Mouse (Mus musculus) gastrocnemius, adult 18-20 months (tissue): ENCODE data around the gene Spag4. TPM values are rescaled to one million over a fixed set of nuclear protein-coding genes. Genes with fewer than 3 reads are reported as not detected.
"Not testable (repeated sequence)": the region's sequence is repeated elsewhere in the genome, so short reads cannot be mapped to it uniquely, and the experiment has no call there.

Experiments
- DNase-seq: peaks from one replicate; pipeline ENCODE4 v3.0.0; 2021; ENCODE audit warnings: low spot score
- total RNA-seq, 2 experiments: library from RNA; stranded (reverse); gene quantifications; 2 replicates each; pipeline ENCODE4 v1.2.3; 2021

Spag4 gene
- total RNA-seq, 2 experiments from 2014 or later: 0.36 to 0.91 TPM

DNA sequence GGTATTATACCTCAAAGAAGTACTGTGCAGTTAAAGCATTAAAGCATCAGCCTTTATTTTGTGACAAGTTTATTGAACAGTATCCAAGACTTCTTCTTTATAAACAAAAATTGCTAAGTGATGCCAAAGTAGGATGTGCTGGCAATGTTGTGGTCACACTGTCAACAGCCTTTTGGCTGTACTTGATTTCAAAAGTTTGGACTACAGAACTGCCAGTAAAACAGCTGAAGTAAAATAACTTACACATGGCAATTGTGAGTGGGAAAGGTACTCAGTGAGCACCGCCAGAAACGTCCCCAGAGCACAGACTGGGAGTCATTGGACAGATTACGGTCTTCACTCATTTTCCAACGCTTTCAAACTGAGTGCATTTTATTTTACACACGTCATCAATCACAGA is 27.0 kb downstream of the Spag4 start:
- DNase-seq: no peak

DNA sequence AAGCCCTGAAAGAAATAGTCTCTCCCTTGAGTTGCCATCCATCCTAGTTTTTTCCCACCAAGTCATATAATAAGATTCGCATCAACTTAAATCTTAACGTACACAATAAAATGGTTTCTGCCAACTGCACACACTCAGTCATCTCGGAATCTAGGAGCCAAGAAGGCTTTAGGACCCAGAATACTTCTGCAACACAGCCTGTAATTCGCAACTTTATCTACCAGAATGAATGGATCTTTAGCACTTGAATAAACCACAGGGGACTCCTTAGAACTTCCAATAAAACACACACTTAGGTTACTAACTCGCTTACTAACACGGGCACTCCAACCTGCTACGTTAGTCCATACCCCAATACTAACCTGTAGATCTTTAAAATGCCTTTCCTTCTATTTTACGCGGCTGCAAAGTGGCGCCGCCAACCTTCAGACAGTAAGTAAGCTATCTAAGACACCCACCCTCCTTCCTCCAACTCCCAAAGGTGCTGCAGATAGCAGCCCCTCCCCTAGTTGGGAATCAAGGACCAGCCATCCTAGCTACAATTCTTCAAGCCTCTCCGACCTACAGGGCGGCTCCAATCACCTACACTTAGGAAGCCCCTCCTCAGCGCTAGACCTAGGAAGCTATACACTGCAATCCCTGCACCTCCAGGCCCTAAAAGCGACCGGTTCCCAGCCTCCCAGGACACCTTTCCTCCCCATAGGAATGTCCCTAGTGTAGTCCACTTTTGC is 45.8 kb downstream of the Spag4 start:
- DNase-seq: no peak

DNA sequence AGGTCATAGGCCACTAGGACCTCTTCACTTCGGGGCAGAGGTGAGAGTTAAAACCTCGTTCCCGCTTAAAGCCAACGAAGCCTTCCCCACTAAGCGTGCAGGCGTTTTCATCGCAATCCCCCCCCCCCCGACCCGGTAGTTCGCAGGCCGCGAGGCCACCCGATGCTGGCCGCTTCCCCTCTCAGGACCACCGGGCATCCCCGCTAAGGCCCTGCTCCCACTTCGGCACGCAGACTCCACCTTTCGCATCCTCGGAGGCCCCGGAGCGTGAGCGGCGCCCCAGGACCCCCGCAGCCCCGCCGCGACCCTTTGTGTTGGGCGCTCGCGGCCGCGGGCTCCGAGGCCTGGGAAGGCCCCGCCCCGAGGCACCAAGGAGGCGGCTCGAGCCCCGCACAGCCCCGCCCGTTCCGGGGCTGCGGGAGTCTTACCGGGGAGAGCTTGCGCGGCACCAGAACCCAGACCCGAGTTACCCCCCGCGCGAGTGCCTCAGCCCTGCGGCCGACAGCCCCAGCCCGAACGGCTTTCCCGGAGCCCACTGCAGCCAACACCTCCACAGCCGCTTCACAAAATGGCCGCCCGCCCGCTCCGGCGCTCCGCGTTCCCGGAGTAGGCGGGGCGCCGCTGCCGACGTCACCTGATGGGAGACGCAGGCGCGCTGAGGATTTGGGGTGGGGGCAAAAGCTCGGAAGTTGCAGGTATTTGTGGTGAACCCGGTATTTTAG is 46.5 kb downstream of the Spag4 start, which contains the start of the genes Cpne1 and Rbm12:
TSS of gene Cpne1 (minus strand) at position 608 of the 722 bp plus-strand sequence.
TSS of gene Rbm12 (minus strand) at position 621 of the 722 bp plus-strand sequence.
- DNase-seq: peak; percentile 87

DNA sequence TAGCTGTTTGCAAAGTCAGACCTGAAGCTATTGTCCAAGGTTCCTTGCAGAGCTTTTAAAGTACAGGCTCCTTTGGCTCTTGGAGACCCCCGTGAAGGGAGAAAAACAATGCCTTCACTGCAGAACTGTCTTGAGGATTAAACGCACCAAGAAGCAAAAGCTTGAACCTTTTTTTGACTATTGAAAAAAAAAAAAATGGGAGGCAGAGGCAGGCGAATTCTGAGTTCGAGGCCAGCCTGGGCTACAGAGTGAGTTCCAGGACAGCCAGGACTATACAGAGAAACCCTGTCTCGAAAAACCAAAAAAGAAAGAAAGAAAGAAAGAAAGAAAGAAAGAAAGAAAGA is 47.1 kb downstream of the Spag4 start:
- not testable (repeated sequence) for DNase-seq

DNA sequence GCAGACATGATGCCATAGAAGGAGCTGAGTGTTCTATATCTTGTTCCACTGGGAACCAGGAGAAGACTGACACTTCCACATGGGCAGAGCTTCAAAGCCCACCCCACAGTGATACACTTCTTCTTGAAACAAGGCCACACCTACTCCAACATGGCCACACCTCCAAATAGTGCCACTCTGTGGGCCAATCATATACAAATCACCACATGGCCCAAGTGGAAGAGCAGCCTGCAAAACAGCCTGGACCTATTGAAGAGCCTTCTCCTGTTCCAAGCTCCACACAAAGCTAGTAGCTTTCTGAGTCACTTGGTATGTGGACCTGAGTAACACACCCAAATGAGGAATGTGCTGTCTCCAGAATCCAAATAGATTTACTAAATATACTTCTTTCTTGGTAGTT is 54.6 kb downstream of the Spag4 start:
- DNase-seq: no peak

Other genes with a start within 250 kb of the Spag4 start
- 10 to 100 TPM; 27.8 to 29.5 TPM for gene BC029722, start 245.7 kb upstream of the Spag4 start, total RNA-seq
- 10 to 100 TPM; 43.4 to 45.4 TPM for gene Eif6, start 238.2 kb upstream of the Spag4 start, total RNA-seq
- not detected for gene Fam83c, start 230.3 kb upstream of the Spag4 start, total RNA-seq
- gene Uqcc1, start 134.9 kb upstream of the Spag4 start, total RNA-seq: 100 to 1,000 TPM; 155 to 182 TPM
- not detected for gene Gm15557, start 124.4 kb upstream of the Spag4 start, total RNA-seq
- gene Gdf5, start 119.8 kb upstream of the Spag4 start, total RNA-seq: under 1 TPM in 1 of 2 experiments, not detected in 1; 0.38 TPM
- gene Cep250, start 108.7 kb upstream of the Spag4 start, total RNA-seq: 1 to 10 TPM; 2.7 TPM
- gene 6430550D23Rik, start 57.2 kb upstream of the Spag4 start, total RNA-seq: under 1 TPM; 0.12 to 0.41 TPM
- 10 to 100 TPM; 52.9 to 53.0 TPM for gene Ergic3, start 57.1 kb upstream of the Spag4 start, total RNA-seq
- gene Fer1l4, start 12.2 kb upstream of the Spag4 start, total RNA-seq: not detected
- gene Cpne1, start 46.8 kb downstream of the Spag4 start, total RNA-seq: 1 to 10 TPM; 7.4 to 9.5 TPM
- gene Rbm12, start 46.8 kb downstream of the Spag4 start, total RNA-seq: 1 to 10 TPM; 5.5 to 7.0 TPM
- 1 to 10 TPM; 3.0 to 5.8 TPM for gene Gm28036, start 61.9 kb downstream of the Spag4 start, total RNA-seq
- gene Romo1, start 78.9 kb downstream of the Spag4 start, total RNA-seq: 100 to 1,000 TPM; 246 to 250 TPM
- gene Nfs1, start 79.0 kb downstream of the Spag4 start, total RNA-seq: 10 to 100 TPM; 75.7 to 77.7 TPM
- 100 to 1,000 TPM in 1 of 2 experiments, 10 to 100 TPM in 1; 89.8 to 104 TPM for gene Rbm39, start 115.1 kb downstream of the Spag4 start, total RNA-seq
- 10 to 100 TPM; 30.0 to 32.8 TPM for gene Phf20, start 131.3 kb downstream of the Spag4 start, total RNA-seq
- gene Cnbd2, start 247.1 kb downstream of the Spag4 start, total RNA-seq: 1 to 10 TPM in 1 of 2 experiments, under 1 TPM in 1; 0.89 to 1.0 TPM
- 10 to 100 TPM; 64.7 to 64.8 TPM for gene Scand1, start 247.5 kb downstream of the Spag4 start, total RNA-seq